Mouse (Mus musculus): ENCODE results near the gene Mup16. TPM values are rescaled to one million over a fixed set of nuclear protein-coding genes. Genes with fewer than 3 reads are reported as not detected.
"Not testable (repeated sequence)": the region's sequence is repeated elsewhere in the genome, so short reads cannot be mapped to it uniquely, and the experiment has no call there.

The Mup16 gene
- polyA plus RNA-seq (2011; ENCODE audit: insufficient read depth, insufficient read length, low replicate concordance, missing spikeins), result 7.1 and 46.6 TPM in 2 replicates

GRCm38 (mm10) chr4:61519431-61519830, at the start of gene Mup16:
Gene Mup16, minus strand, starts transcription at chr4:61519531.
- not testable (repeated sequence) for H3K4me1 ChIP-seq (ENCODE audit: control insufficient read depth, insufficient read depth, low read length); H3K4me3 ChIP-seq (replicated peaks; ENCODE audit: control insufficient read depth, low read depth, low read length); H3K27ac ChIP-seq (ENCODE audit: control insufficient read depth, insufficient read depth, low read depth, low read length, poor library complexity)
- WGBS, result 83% methylated on average over 3 of the region's 4 CpGs

- H3K4me3 ChIP-seq (replicated peaks; ENCODE audit: control insufficient read depth, low read depth, low read length); H3K4me1 ChIP-seq (ENCODE audit: control insufficient read depth, insufficient read depth, low read length); H3K27ac ChIP-seq (ENCODE audit: control insufficient read depth, insufficient read depth, low read depth, low read length, poor library complexity): not testable (repeated sequence)
- WGBS, result 43% methylated on average over 2 of the region's 2 CpGs
These were observed 36.6 kb upstream of the Mup16 start for GRCm38 (mm10) chr4:61555887-61556286.

Other genes starting within 250 kb of the Mup16 start
- gene Mup14, start 215.5 kb downstream of the Mup16 start, polyA plus RNA-seq (2011; ENCODE audit: insufficient read depth, insufficient read length, low replicate concordance, missing spikeins), result 46.1 and 96.9 TPM in 2 replicates
- not detected in 2 replicates for gene Mup15, start 79.8 kb downstream of the Mup16 start, polyA plus RNA-seq (2011; ENCODE audit: insufficient read depth, insufficient read length, low replicate concordance, missing spikeins)
- gene Mup17, start 76.3 kb upstream of the Mup16 start, polyA plus RNA-seq (2011; ENCODE audit: insufficient read depth, insufficient read length, low replicate concordance, missing spikeins), result 8.4 and 49.5 TPM in 2 replicates
- gene Mup18, start 154.6 kb upstream of the Mup16 start, polyA plus RNA-seq (2011; ENCODE audit: insufficient read depth, insufficient read length, low replicate concordance, missing spikeins), result not detected in 2 replicates